Mouse (Mus musculus): Measurements from ENCODE around the gene Dusp14. TPM values are rescaled to one million over a fixed set of nuclear protein-coding genes. Genes with fewer than 3 reads are reported as not detected.

Dusp14 gene
- total RNA-seq (2015) (not detected in 2 replicates), total RNA-seq (2017) (not detected in 2 replicates)

DNA sequence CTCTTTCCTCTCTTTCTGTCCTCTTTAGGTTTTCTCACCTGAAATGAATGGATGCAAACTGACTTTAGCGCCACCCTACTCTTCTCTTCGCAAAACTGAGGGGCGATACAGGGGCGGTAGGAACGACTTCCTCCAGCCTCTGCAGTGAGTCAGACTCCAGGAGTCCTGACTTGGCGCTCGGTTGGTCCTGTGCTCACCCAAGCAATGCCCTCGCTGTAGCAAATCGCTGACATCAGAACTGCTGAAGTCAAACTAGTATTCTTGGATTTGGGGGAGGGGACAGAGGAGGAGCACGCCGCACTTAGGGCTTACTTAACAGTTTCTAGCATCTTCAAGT lies at the start of gene Dusp14:
Gene Dusp14 (minus strand): TSS at position 228 of the 337 bp plus-strand sequence.
- ATAC-seq (replicated peaks; ENCODE audit: poor library complexity) = no peak

GRCm38 (mm10) chr11:84117431-84117830 lies 48.4 kb upstream of the Dusp14 start:
- peak; percentile 52; the same call in 1 of the 2 replicates for ATAC-seq (replicated peaks; ENCODE audit: poor library complexity)

GRCm38 (mm10) chr11:84116221-84116620 lies 47.2 kb upstream of the Dusp14 start:
- ATAC-seq (replicated peaks; ENCODE audit: poor library complexity) = 0 out of 2 replicates have a peak, but pooled peaks have one; percentile 17

DNA sequence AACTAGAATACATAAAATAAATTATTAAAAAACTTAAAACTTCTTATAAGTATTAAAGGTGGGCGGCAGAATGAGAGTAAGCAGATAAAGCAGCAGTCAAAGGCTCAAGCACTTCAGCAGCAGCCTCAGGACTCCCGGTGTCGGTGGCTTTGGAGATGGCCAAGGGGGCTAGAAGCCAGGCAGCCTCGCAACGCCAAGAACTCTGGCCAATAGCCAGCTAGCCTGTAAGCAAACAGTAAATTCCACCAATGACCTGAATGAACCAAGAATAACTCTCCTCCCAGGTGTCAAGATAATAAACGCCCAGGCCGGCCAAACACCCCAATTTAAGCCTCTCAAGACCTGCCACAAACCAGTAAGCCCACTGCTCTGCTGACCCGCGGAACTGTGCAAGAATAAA lies 46.6 kb upstream of the Dusp14 start:
- ATAC-seq (replicated peaks; ENCODE audit: poor library complexity) = no peak

- ATAC-seq (replicated peaks; ENCODE audit: poor library complexity) = no peak
Observed at GRCm38 (mm10) chr11:84113623-84114022, 44.6 kb upstream of the Dusp14 start.

DNA sequence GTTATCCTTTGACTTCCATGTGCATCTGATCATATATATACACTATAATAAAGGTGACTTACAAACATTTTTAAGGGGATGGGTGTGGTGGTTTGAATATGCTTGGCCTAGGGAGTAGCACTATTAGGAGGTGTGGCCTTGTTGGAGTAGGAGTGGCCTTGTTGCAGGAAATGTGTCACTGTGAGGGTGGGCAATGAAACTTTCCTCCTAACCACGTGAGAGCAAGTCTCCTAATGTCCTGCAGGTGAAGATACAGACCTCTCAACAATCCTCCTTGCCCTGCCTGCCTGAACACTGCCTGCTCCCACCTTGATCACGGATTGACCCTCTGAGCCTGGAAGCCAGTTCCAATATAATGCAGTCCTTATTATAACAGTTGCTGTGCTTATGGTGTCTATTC lies 38.1 kb upstream of the Dusp14 start:
- ATAC-seq (replicated peaks; ENCODE audit: poor library complexity) = no peak

- ATAC-seq (replicated peaks; ENCODE audit: poor library complexity) = no peak
Observed at GRCm38 (mm10) chr11:84104036-84104435, 35.0 kb upstream of the Dusp14 start.

GRCm38 (mm10) chr11:84101182-84101581 lies 32.1 kb upstream of the Dusp14 start:
- no peak for ATAC-seq (replicated peaks; ENCODE audit: poor library complexity)

DNA sequence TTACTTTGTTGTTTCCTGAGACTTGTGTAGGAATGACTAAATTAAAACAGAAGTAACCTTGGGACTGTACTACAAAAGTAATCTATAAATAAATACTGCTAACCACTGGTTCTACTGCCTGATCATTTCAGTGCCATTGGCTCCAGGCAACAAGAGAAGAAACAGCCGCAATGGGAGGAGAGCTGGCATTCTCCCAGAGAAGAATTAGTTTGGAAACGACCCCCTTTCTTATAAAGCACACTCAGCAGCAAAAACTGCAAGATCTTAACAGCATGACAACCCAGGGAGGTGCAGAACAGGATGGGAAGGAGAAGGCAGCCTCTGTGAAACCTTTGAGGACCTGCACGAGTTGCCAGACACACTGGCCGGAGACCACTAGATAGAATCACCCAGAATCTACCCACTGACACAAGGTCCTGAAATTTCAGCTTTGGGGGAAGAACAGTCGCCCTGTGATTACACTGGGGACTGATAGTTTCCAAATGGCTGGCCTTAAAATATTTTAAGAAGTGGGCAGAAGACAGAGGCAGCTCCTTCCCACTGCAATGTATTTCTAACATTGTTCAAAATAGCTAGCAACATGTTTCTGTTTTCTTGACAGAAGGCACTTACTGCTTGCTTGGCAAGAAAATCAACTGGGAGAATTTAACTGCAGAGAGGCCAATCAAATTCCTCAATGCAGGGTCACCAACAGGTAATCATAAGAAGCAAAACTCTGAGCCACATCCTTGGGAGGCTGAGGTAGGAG lies 28.4 kb upstream of the Dusp14 start:
- ATAC-seq (replicated peaks; ENCODE audit: poor library complexity) = no peak

GRCm38 (mm10) chr11:84095084-84095483 lies 26.0 kb upstream of the Dusp14 start:
- no peak for ATAC-seq (replicated peaks; ENCODE audit: poor library complexity)

DNA sequence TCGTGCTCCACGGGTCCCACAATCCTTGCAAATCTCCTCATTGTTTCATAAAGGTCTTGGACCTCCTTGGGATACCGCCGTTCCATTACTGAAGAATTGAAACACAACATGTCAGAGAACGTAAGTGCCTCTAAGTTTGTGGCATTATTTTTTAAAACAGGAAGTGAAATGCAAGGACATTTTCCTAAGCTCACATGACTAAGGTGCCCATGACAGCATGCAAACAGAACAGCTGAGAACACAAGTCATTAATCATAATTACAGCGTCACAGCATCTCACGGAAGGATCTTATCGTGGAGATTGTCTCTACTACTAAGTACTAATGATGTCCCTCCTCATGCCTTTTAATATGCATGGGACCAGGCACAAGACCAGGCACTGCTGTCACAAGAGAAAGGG lies 21.5 kb upstream of the Dusp14 start:
- no peak for ATAC-seq (replicated peaks; ENCODE audit: poor library complexity)

- no peak for ATAC-seq (replicated peaks; ENCODE audit: poor library complexity)
Observed at GRCm38 (mm10) chr11:84081901-84082300, 12.8 kb upstream of the Dusp14 start.

DNA sequence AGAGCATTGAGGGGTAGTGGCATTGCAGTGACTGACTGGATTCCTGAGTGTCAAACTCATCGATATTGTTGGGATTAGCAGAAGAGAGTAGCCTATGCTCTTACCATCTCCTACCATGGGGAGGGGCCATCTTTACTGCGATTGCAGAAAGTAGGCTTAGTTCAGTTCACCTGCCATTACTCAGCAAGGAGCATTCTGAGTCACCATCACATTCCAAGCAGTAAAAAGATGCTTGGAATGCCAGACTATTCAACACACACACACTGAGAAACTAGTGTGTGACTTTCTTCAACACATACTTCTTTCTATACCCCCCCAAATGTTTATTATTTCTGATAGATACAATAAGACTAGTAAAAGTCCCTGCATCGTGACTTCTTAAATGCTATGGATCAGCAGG lies 11.3 kb upstream of the Dusp14 start:
- ATAC-seq (replicated peaks; ENCODE audit: poor library complexity) = no peak

DNA sequence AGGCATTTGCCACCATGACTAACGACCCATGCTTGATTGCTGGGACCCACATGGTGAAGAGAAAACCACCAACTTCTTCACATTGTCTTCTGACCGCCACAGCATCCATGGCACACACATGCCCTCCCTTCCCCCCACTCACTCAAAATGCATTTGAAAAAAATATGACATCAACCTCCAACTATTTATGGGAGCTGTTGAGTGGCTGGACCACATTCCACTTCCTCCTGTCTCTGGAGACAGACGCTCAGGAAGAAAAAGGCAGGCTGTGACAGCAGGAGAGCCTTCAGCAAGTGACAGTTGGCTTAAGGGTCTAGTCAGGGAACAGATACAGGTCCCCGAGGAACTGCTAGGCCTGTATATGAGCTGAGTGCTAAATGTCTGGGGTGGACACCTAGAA lies 10.8 kb upstream of the Dusp14 start:
- no peak for ATAC-seq (replicated peaks; ENCODE audit: poor library complexity)

DNA sequence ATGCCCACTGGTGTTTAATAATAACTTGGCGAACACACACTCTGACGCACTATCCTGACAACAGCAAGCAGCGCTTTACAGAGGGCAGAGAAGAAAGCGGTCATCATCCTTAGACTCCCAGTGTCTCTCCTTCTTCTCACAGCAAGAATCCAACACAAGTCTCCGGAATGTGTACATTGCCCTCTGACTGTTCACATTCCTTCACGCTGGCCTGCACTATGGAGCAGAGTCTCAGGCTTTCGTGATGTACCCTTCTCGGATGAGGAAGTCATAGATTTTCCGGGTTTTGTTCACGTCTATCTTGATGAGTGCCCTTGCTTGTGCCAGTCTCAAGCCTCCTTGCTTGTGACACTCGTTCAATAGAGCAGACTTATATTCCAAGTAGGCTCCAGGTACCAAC lies 10.3 kb upstream of the Dusp14 start:
- ATAC-seq (replicated peaks; ENCODE audit: poor library complexity) = no peak

DNA sequence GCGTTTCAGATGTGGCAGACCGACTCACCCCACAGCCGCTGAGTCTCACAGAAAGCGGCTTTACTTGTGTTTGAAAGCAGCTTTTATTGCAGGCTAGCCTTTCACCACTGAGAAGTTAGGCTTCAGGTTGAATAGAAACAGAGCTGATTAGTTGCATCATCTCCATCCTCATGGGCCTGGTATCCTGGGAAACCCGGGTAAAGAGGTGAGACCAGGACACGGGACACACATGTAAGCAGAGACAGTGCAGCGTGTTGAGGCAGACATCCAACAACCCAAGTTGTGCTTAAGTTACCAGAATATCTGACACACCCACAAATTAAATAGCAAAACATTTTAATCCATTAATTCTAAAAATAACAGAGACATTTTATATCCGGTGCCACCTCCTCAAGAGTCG lies 9.5 kb upstream of the Dusp14 start:
- ATAC-seq (replicated peaks; ENCODE audit: poor library complexity) = no peak

GRCm38 (mm10) chr11:84077008-84077407 lies 7.9 kb upstream of the Dusp14 start:
- ATAC-seq (replicated peaks; ENCODE audit: poor library complexity) = no peak

DNA sequence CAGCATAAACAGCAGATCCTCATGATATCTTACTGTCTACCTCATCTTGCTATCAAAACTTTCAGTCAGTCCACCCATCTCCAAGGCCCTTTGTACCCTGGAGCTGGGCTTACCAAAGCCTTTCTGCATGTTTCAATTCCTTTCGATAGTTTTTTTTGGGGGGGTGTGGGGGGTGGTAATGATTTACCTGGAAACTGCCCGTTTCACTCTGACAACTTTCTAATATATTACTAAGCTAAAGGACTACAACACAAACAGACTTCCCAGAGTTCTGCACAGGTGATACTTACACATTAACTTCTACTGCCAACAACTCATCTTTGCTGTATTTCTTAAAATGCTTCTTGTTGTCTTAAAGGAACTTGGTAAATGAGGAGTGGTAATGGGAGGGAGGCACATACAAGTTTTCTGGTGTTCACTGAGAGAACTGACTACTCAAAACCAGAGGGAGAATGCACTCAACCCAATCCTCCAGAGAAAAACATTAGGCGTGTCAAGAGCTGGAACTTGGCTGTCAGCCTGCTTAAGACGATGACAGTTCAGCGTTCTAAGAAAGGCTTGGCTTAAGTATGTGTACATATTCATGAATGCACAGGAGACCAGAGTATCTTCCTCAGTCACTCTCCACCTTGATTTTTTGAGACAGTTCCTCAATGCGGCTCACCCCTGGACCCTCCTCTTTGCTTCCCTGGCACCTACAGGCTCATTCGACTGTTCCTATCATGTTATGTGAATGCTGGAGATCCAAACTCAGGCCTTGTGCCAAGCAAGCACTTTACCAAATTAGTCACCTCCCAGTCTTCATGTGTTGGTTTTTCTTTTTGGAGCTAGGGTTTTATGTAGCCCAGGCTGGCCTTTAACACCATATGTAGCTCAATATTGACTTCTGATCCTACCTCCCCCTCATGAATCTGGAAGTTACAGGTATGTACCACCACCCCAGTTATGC lies 5.0 kb upstream of the Dusp14 start:
- ATAC-seq (replicated peaks; ENCODE audit: poor library complexity) = no peak

DNA sequence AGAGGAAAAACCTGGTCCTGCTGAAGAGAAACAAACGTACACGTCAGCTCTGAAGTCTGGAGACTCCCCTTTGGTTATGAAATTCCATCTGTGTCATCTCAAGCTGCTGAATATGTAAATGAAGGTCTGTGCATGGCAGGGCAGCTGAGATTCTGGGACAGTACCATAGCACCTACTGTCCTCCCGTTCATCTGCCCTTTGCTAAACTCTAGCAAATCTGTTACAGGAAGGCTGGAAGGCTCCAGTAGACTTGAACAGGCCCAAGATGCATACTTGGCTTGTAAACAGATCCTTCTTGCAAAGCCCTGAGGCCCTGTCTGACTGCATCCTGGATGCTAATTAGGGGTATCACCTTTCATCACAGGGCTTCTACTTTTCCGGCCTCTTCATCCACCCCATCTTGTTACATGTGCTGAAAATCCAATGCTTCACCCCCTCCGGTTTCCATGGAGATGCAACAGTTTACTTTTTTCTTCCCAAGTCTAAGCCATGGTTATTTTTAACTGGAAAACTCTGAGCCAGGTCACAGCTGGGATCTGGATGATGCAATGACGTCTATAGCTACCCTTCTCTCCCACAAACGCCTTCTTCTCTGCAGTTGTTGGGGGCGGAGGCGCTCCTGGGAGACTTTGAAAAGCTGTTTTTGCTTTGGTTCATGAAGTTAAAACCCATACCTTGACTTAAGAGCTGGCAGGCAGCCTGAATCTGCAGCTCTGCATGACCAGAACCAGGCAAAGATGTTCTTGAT lies 4.0 kb upstream of the Dusp14 start:
- no peak for ATAC-seq (replicated peaks; ENCODE audit: poor library complexity)

DNA sequence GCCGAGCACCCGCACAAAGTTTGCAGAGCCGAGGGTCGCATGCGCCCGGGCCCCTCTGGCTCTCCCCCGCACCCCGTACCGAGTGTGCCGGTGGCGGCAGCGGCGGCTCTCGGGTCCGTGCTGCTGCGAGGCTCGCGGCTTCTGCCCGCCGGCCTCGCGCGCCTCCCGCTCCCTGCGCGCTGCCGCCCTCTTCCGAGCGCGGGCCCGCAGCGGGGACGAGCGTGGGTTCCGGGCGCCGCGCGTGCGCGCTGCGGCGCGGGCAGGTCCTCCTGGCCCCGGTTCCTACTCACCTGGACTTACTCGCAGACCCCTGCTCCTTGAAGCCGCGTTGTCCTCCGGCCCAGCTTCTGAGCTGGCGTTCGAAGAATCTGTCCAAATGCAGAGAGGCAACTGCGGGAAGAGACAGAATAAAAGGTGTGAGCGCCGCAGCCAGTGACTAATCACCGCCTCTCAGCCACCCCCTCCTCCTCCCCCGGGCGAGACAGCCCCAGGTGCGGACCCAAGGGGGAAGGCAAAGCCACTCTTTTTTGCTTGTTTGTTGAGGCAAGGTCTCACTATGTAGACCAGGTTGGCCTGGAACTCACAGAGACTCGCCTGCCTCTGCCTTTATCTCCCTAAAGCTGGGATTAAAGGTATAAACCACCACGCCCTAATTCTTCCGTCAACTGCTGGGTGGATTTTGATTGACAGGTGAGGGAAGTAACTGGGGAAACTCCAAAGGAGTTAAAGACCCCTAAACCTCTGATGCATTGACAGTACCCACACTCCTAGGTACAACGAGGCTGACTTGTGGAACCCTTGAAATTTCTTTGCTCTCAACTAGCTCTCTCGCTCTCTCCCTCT lies 649 bp downstream of the Dusp14 start:
- ATAC-seq (replicated peaks; ENCODE audit: poor library complexity) = peak; percentile 51; the same call in 1 of the 2 replicates

All from megakaryocyte progenitor cell, adult 5-6 weeks (primary cell).